Mouse (Mus musculus): ENCODE measurements around the gene Gan. TPM values are rescaled to one million over a fixed set of nuclear protein-coding genes. Genes with fewer than 3 reads are reported as not detected.

Gan gene
- total RNA-seq, 2 experiments from 2014 or later = 3.9 to 4.5 TPM

Other genes starting within 250 kb of the Gan start
- gene Cmc2, start 236.7 kb upstream of the Gan start, total RNA-seq (2021) = 10 to 100 TPM; 23.1 to 30.7 TPM
- under 1 TPM; 0.56 to 0.64 TPM for gene Cenpn, start 236.4 kb upstream of the Gan start, total RNA-seq (2021)
- 10 to 100 TPM; 16.9 to 18.9 TPM for gene Atmin, start 214.7 kb upstream of the Gan start, total RNA-seq (2021)
- gene 1700030J22Rik, start 179.2 kb upstream of the Gan start, total RNA-seq (2021) = under 1 TPM; 0.18 to 0.27 TPM
- 10 to 100 TPM; 35.7 to 39.4 TPM for gene Gcsh, start 164.6 kb upstream of the Gan start, total RNA-seq (2021)
- gene Pkd1l2, start 75.7 kb upstream of the Gan start, total RNA-seq (2021) = under 1 TPM; 0.13 to 0.15 TPM
- under 1 TPM in 1 of 2 experiments, not detected in 1; 0.15 TPM for gene Bco1, start 62.3 kb upstream of the Gan start, total RNA-seq (2021)
- 1 to 10 TPM; 7.4 to 9.6 TPM for gene Cmip, start 98.9 kb downstream of the Gan start, total RNA-seq (2021)